Mouse (Mus musculus): ENCODE results near the gene Rnf181.

The Rnf181 gene

GRCm38 (mm10) chr6:72366844-72367443 lies at the start of gene Rnf181:
Rnf181 (minus strand) TSS chr6:72366956.
- no peak for DNase-seq (ENCODE audit: extremely low read depth, low read depth)

GRCm38 (mm10) chr6:72415964-72416772 lies 49.4 kb upstream of the Rnf181 start:
- no peak for DNase-seq (ENCODE audit: extremely low read depth, low read depth)

- DNase-seq (ENCODE audit: extremely low read depth, low read depth) = no peak
Observed at GRCm38 (mm10) chr6:72415181-72415580, 48.4 kb upstream of the Rnf181 start.

- DNase-seq (ENCODE audit: extremely low read depth, low read depth) = peak; percentile 75
Observed at GRCm38 (mm10) chr6:72414076-72414756, 47.5 kb upstream of the Rnf181 start, which contains the start of gene Ggcx. Ggcx (plus strand) TSS chr6:72414308.

- DNase-seq (ENCODE audit: extremely low read depth, low read depth) = no peak
Observed at GRCm38 (mm10) chr6:72410518-72410917, 43.8 kb upstream of the Rnf181 start.

- no peak for DNase-seq (ENCODE audit: extremely low read depth, low read depth)
Observed at GRCm38 (mm10) chr6:72410003-72410402, 43.2 kb upstream of the Rnf181 start.

- DNase-seq (ENCODE audit: extremely low read depth, low read depth) = peak; percentile 58
Observed at GRCm38 (mm10) chr6:72409567-72409966, 42.8 kb upstream of the Rnf181 start.

- peak; percentile 84 for DNase-seq (ENCODE audit: extremely low read depth, low read depth)
Observed at GRCm38 (mm10) chr6:72407119-72407518, 40.4 kb upstream of the Rnf181 start.

- no peak for DNase-seq (ENCODE audit: extremely low read depth, low read depth)
Observed at GRCm38 (mm10) chr6:72405356-72405755, 38.6 kb upstream of the Rnf181 start.

- DNase-seq (ENCODE audit: extremely low read depth, low read depth) = no peak
Observed at GRCm38 (mm10) chr6:72401875-72402274, 35.1 kb upstream of the Rnf181 start.

- DNase-seq (ENCODE audit: extremely low read depth, low read depth) = no peak
Observed at GRCm38 (mm10) chr6:72399967-72400366, 33.2 kb upstream of the Rnf181 start.

GRCm38 (mm10) chr6:72396837-72397251 lies 30.1 kb upstream of the Rnf181 start:
- no peak for DNase-seq (ENCODE audit: extremely low read depth, low read depth)

- DNase-seq (ENCODE audit: extremely low read depth, low read depth) = no peak
Observed at GRCm38 (mm10) chr6:72392341-72392740, 25.6 kb upstream of the Rnf181 start.

- no peak for DNase-seq (ENCODE audit: extremely low read depth, low read depth)
Observed at GRCm38 (mm10) chr6:72390795-72391521, 24.2 kb upstream of the Rnf181 start.

- DNase-seq (ENCODE audit: extremely low read depth, low read depth) = no peak
Observed at GRCm38 (mm10) chr6:72389941-72390771, 23.4 kb upstream of the Rnf181 start, which contains the start of gene Vamp8. Vamp8 (minus strand) TSS chr6:72390703.

GRCm38 (mm10) chr6:72389471-72389940 lies 22.8 kb upstream of the Rnf181 start:
- DNase-seq (ENCODE audit: extremely low read depth, low read depth) = peak; percentile 98

- no peak for DNase-seq (ENCODE audit: extremely low read depth, low read depth)
Observed at GRCm38 (mm10) chr6:72388791-72389329, 22.1 kb upstream of the Rnf181 start.

- no peak for DNase-seq (ENCODE audit: extremely low read depth, low read depth)
Observed at GRCm38 (mm10) chr6:72388266-72388665, 21.5 kb upstream of the Rnf181 start.

GRCm38 (mm10) chr6:72387816-72388215 lies 21.1 kb upstream of the Rnf181 start:
- no peak for DNase-seq (ENCODE audit: extremely low read depth, low read depth)

GRCm38 (mm10) chr6:72386561-72386960 lies 19.8 kb upstream of the Rnf181 start:
- DNase-seq (ENCODE audit: extremely low read depth, low read depth) = no peak
